Mouse (Mus musculus): ENCODE measurements around the gene Tctex1d4. TPM values are rescaled to one million over a fixed set of nuclear protein-coding genes. Genes with fewer than 3 reads are reported as not detected.
A peak's percentile ranks its signal among the peaks of the same experiment; 100 is the strongest.

Gene Tctex1d4
- polyA plus RNA-seq, 1 experiment from 2014 or later, result 0.25 TPM

GRCm38 (mm10) chr4:117123546-117124217, 2.9 kb upstream of the Tctex1d4 start:
- H3K36me3 ChIP-seq (ENCODE audit: control insufficient read depth, insufficient read depth, low read length), result peaks cover 9% of the 10 kb centered on the region
- ATAC-seq, result no peak
- no peaks in the 10 kb centered on the region for H3K9me3 ChIP-seq (replicated peaks; ENCODE audit: control insufficient read depth, low read length)
- H3K9ac ChIP-seq (ENCODE audit: low read length), result no peak overlapping the region
- H3K4me2 ChIP-seq (ENCODE audit: low read length), result no peak overlapping the region
- peaks cover 19% of the 10 kb centered on the region for H3K4me1 ChIP-seq (ENCODE audit: control insufficient read depth, insufficient read depth, low read length)
- no peak overlapping the region for H3K4me3 ChIP-seq (ENCODE audit: low read depth, low read length)
- DNase-seq (ENCODE audit: low spot score), result no peak
- WGBS, result 91% methylated on average over 7 of the region's 9 CpGs
- H3K27ac ChIP-seq (ENCODE audit: low read depth, low read length), result no peak overlapping the region
- H3K27me3 ChIP-seq (replicated peaks; ENCODE audit: control insufficient read depth, insufficient read depth, low read length), result no peaks in the 10 kb centered on the region

GRCm38 (mm10) chr4:117124218-117124517, 2.4 kb upstream of the Tctex1d4 start:
- H3K27ac ChIP-seq (ENCODE audit: low read depth, low read length), result no peak overlapping the region
- no peak for DNase-seq (ENCODE audit: low spot score)

GRCm38 (mm10) chr4:117124518-117125347, 1.9 kb upstream of the Tctex1d4 start:
- Histone ChIP-seq H3K4me1 (ENCODE audit: control insufficient read depth, insufficient read depth, low read length) (peaks cover 17% of the 10 kb centered on the region), H3K27ac (ENCODE audit: low read depth, low read length) (peak overlapping the region; percentile 65), H3K4me2 (ENCODE audit: low read length) (peak overlapping the region; percentile 28; the same call in 1 of the 2 replicates), H3K9me3 (replicated peaks; ENCODE audit: control insufficient read depth, low read length) (no peaks in the 10 kb centered on the region), H3K36me3 (ENCODE audit: control insufficient read depth, insufficient read depth, low read length) (peaks cover 17% of the 10 kb centered on the region), H3K4me3 (ENCODE audit: low read depth, low read length) (no peak overlapping the region; the same call in 1 of the 2 replicates), H3K27me3 (replicated peaks; ENCODE audit: control insufficient read depth, insufficient read depth, low read length) (no peaks in the 10 kb centered on the region), H3K9ac (ENCODE audit: low read length) (peak overlapping the region; percentile 55)
- ATAC-seq, result no peak
- WGBS, result 80% methylated on average over 14 of the region's 14 CpGs
- DNase-seq (ENCODE audit: low spot score), result no peak

More at GRCm38 (mm10) chr4:117124218-117124517, 2.4 kb upstream of the Tctex1d4 start:
- ATAC-seq, result no peak
- H3K36me3 ChIP-seq (ENCODE audit: control insufficient read depth, insufficient read depth, low read length), result peaks cover 14% of the 10 kb centered on the region
- no peak overlapping the region for H3K4me3 ChIP-seq (ENCODE audit: low read depth, low read length)
- H3K9ac ChIP-seq (ENCODE audit: low read length), result no peak overlapping the region
- H3K9me3 ChIP-seq (replicated peaks; ENCODE audit: control insufficient read depth, low read length), result no peaks in the 10 kb centered on the region
- H3K27me3 ChIP-seq (replicated peaks; ENCODE audit: control insufficient read depth, insufficient read depth, low read length), result no peaks in the 10 kb centered on the region
- no peak overlapping the region for H3K4me2 ChIP-seq (ENCODE audit: low read length)
- H3K4me1 ChIP-seq (ENCODE audit: control insufficient read depth, insufficient read depth, low read length), result peaks cover 19% of the 10 kb centered on the region
- WGBS, result 93% methylated on average over 3 of the region's 3 CpGs

- H3K27me3 ChIP-seq (replicated peaks; ENCODE audit: control insufficient read depth, insufficient read depth, low read length), result no peaks in the 10 kb centered on the region
- DNase-seq (ENCODE audit: low spot score) (peak; percentile 87), ATAC-seq (peak; percentile 59)
- peak within 1 kb of the TSS; percentile 55 for H3K9ac ChIP-seq (ENCODE audit: low read length)
- 32% methylated on average over 8 of the region's 8 CpGs for WGBS
- H3K36me3 ChIP-seq (ENCODE audit: control insufficient read depth, insufficient read depth, low read length), result peaks cover 21% of the 10 kb centered on the region
- peak within 1 kb of the TSS; percentile 28; the same call in 1 of the 2 replicates for H3K4me2 ChIP-seq (ENCODE audit: low read length)
- peak within 1 kb of the TSS; percentile 65 for H3K27ac ChIP-seq (ENCODE audit: low read depth, low read length)
- H3K9me3 ChIP-seq (replicated peaks; ENCODE audit: control insufficient read depth, low read length), result no peaks in the 10 kb centered on the region
- peaks cover 14% of the 10 kb centered on the region for H3K4me1 ChIP-seq (ENCODE audit: control insufficient read depth, insufficient read depth, low read length)
- H3K4me3 ChIP-seq (ENCODE audit: low read depth, low read length), result no peak within 1 kb of the TSS; the same call in 1 of the 2 replicates
Measured at GRCm38 (mm10) chr4:117125348-117125909, 1.2 kb upstream of the Tctex1d4 start, which contains the start of gene Btbd19. Gene Btbd19, minus strand, starts transcription at chr4:117125725.

- Histone ChIP-seq H3K36me3 (ENCODE audit: control insufficient read depth, insufficient read depth, low read length) (peaks cover 24% of the 10 kb centered on the region), H3K27me3 (replicated peaks; ENCODE audit: control insufficient read depth, insufficient read depth, low read length) (no peaks in the 10 kb centered on the region), H3K27ac (ENCODE audit: low read depth, low read length) (peak overlapping the region; percentile 65; the same call in 1 of the 2 replicates), H3K9me3 (replicated peaks; ENCODE audit: control insufficient read depth, low read length) (no peaks in the 10 kb centered on the region), H3K4me2 (ENCODE audit: low read length) (no peak overlapping the region), H3K9ac (ENCODE audit: low read length) (peak overlapping the region; percentile 55; the same call in 1 of the 2 replicates), H3K4me1 (ENCODE audit: control insufficient read depth, insufficient read depth, low read length) (peaks cover 14% of the 10 kb centered on the region), H3K4me3 (ENCODE audit: low read depth, low read length) (no peak overlapping the region)
- 53% methylated on average over 15 of the region's 15 CpGs for WGBS
- DNase-seq (ENCODE audit: low spot score) (peak; percentile 21), ATAC-seq (peak; percentile 21; the same call in 1 of the 2 replicates)
Measured at GRCm38 (mm10) chr4:117125910-117126674, 502 bp upstream of the Tctex1d4 start.

GRCm38 (mm10) chr4:117127991-117128686, 1.5 kb downstream of the Tctex1d4 start:
- H3K27ac ChIP-seq (ENCODE audit: low read depth, low read length), result no peak overlapping the region
- H3K4me3 ChIP-seq (ENCODE audit: low read depth, low read length), result no peak overlapping the region
- H3K9me3 ChIP-seq (replicated peaks; ENCODE audit: control insufficient read depth, low read length), result no peaks in the 10 kb centered on the region
- ATAC-seq (no peak), DNase-seq (ENCODE audit: low spot score) (no peak)
- H3K9ac ChIP-seq (ENCODE audit: low read length), result no peak overlapping the region
- 0 out of 2 replicates have a peak, but pooled peaks cover 3% of the 10 kb centered on the region for H3K27me3 ChIP-seq (replicated peaks; ENCODE audit: control insufficient read depth, insufficient read depth, low read length)
- H3K36me3 ChIP-seq (ENCODE audit: control insufficient read depth, insufficient read depth, low read length), result peaks cover 24% of the 10 kb centered on the region
- no peak overlapping the region for H3K4me2 ChIP-seq (ENCODE audit: low read length)
- WGBS, result 92% methylated on average over 33 of the region's 33 CpGs
- peaks cover 31% of the 10 kb centered on the region for H3K4me1 ChIP-seq (ENCODE audit: control insufficient read depth, insufficient read depth, low read length)

GRCm38 (mm10) chr4:117130790-117131189, 4.2 kb downstream of the Tctex1d4 start:
- ATAC-seq, result no peak

GRCm38 (mm10) chr4:117131198-117131597, 4.6 kb downstream of the Tctex1d4 start:
- DNase-seq (ENCODE audit: low spot score) (no peak), ATAC-seq (no peak)
- H3K4me1 ChIP-seq (ENCODE audit: control insufficient read depth, insufficient read depth, low read length), result peaks cover 18% of the 10 kb centered on the region
- 0 out of 2 replicates have a peak overlapping the region, but pooled peaks have one; percentile 89 for H3K4me2 ChIP-seq (ENCODE audit: low read length)
- 49% methylated on average over 6 of the region's 6 CpGs for WGBS
- 0 out of 2 replicates have a peak, but pooled peaks cover 3% of the 10 kb centered on the region for H3K27me3 ChIP-seq (replicated peaks; ENCODE audit: control insufficient read depth, insufficient read depth, low read length)
- peak overlapping the region; percentile 25; the same call in 1 of the 2 replicates for H3K9ac ChIP-seq (ENCODE audit: low read length)
- no peak overlapping the region for H3K4me3 ChIP-seq (ENCODE audit: low read depth, low read length)
- no peak overlapping the region for H3K27ac ChIP-seq (ENCODE audit: low read depth, low read length)
- H3K36me3 ChIP-seq (ENCODE audit: control insufficient read depth, insufficient read depth, low read length), result peaks cover 24% of the 10 kb centered on the region
- H3K9me3 ChIP-seq (replicated peaks; ENCODE audit: control insufficient read depth, low read length), result no peaks in the 10 kb centered on the region

More at GRCm38 (mm10) chr4:117130790-117131189, 4.2 kb downstream of the Tctex1d4 start:
- WGBS, result 35% methylated on average over 6 of the region's 6 CpGs
- no peak overlapping the region for H3K27ac ChIP-seq (ENCODE audit: low read depth, low read length)
- H3K4me3 ChIP-seq (ENCODE audit: low read depth, low read length), result no peak overlapping the region
- H3K36me3 ChIP-seq (ENCODE audit: control insufficient read depth, insufficient read depth, low read length), result peaks cover 24% of the 10 kb centered on the region
- H3K9ac ChIP-seq (ENCODE audit: low read length), result no peak overlapping the region
- H3K9me3 ChIP-seq (replicated peaks; ENCODE audit: control insufficient read depth, low read length), result no peaks in the 10 kb centered on the region
- no peak overlapping the region for H3K4me2 ChIP-seq (ENCODE audit: low read length)
- DNase-seq (ENCODE audit: low spot score), result no peak
- 0 out of 2 replicates have a peak, but pooled peaks cover 3% of the 10 kb centered on the region for H3K27me3 ChIP-seq (replicated peaks; ENCODE audit: control insufficient read depth, insufficient read depth, low read length)
- H3K4me1 ChIP-seq (ENCODE audit: control insufficient read depth, insufficient read depth, low read length), result peaks cover 21% of the 10 kb centered on the region

Measured in forebrain, embryonic 14.5 days (tissue).